Mouse (Mus musculus): Measurements from ENCODE around the gene Nfix.

DNA sequence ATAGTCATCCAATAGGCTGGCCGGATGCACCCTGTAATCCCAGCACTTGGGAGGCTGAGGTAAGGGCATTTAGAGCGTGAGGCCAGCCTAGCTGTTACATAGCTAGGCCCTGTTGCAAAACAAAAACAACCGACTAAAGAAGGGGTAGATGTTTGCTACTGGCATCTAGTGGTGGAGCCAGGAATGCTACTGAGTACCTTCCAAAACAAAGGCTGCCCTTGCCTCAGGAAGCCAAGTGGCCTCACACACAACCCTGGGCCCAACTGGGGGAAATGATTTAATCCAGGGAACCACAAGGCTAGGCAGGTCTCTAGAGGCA, 74.2 kb downstream of the Nfix start:
- TF ChIP-seq MAFK (IDR thresholded peaks at IDR 0.05; ENCODE audit: insufficient read depth, low read depth, low read length): no peak
- no peak for TF ChIP-seq ZNF384 (IDR thresholded peaks at IDR 0.05; ENCODE audit: low read depth, low read length)

Data from ES-E14 (cell line).